Mouse (Mus musculus) gastrocnemius, adult 8-10 months (tissue): ENCODE measurements around the gene Slc11a2. TPM values are rescaled to one million over a fixed set of nuclear protein-coding genes. Genes with fewer than 3 reads are reported as not detected.
A peak's percentile ranks its signal among the peaks of the same experiment; 100 is the strongest.

Experiments used
- DNase-seq, 2 experiments: peaks; one replicate each; pipeline ENCODE4 v3.0.0; 2022; ENCODE audit warnings: low spot score in 2 of 2
- total RNA-seq, 4 experiments: library from RNA; stranded (reverse); gene quantifications; 2 replicates each; pipeline ENCODE4 v1.2.4; 2022

The Slc11a2 gene
- 10 to 100 TPM; 31.0 to 39.7 (median 36.9) TPM for total RNA-seq

- no peak for DNase-seq
These were observed at the start of gene Slc11a2 for GRCm38 (mm10) chr15:100424396-100425122. Gene Slc11a2 (minus strand): TSS chr15:100425072.

DNA sequence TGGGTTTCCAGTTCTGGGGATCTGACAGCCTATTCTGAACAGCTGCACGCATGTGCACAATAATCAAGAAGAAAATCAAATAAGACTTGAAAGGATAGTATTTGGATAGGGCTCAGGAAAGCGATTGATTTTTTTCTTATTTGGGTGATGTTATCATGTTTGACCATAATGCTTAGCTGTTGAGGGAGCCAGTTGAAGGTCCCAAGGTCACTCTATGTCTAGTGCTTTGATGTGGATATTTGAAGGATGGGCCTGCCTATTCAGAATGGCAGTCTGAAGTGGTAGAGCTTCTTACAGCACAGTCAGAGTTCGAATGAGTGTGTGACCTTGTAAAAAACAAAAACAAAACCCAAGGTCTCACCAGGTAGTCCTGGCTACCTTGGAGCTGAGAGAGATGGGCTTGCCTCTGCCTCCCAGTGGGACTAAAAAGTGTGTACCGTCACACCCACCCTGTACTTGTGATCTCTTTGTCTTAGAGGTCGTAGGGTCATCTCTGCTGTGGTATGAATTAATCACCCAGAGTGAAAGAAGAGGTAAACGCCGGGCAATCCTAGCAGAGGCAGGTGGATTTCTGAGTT is 49.1 kb upstream of the Slc11a2 start:
- DNase-seq: no peak

DNA sequence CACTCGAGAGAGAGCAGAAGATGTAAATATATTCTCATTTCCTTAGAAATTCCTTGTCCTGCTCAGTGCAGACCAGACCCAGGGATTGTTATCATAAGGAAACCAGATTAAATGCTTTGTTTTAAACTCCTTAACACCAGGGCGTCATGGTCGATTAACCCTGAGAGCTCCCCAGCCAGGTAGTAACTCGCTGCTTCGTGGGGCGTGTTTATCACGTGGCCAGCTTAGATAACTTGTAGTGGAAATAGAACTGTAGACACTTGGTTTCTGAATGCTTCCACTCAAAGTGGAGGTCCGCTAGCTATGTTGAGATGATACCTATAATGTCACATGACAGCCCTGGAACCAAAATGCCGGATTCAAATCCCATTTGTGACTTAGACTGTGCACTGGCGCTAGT is 45.2 kb upstream of the Slc11a2 start:
- DNase-seq: no peak

DNA sequence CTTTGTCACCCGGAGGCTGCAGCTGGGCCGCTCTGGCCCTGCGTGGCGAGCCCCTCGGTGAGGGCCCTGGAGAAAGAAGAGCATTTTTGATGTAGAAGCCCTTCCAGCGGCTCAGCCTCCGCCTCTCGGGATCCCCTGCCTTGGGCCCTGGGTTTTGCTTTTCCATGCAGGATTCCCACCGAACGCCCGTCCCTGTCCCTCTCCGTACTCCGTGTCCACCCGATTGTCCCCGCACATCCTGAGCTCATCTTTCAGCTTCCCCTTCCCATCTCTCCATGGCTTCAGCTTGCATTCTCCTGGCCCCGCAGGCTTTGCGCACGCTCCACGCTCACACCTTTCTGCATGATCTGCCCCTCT is 44.3 kb upstream of the Slc11a2 start:
- DNase-seq: no peak

GRCm38 (mm10) chr15:100468295-100469188 is 43.7 kb upstream of the Slc11a2 start, which contains the start of gene Letmd1:
Gene Letmd1 (plus strand): TSS chr15:100469023.
- peak; percentile 84 to 88 for DNase-seq

GRCm38 (mm10) chr15:100467738-100468137 is 42.9 kb upstream of the Slc11a2 start:
- no peak for DNase-seq

- DNase-seq: no peak
These were observed 40.6 kb upstream of the Slc11a2 start for GRCm38 (mm10) chr15:100465432-100465831.

DNA sequence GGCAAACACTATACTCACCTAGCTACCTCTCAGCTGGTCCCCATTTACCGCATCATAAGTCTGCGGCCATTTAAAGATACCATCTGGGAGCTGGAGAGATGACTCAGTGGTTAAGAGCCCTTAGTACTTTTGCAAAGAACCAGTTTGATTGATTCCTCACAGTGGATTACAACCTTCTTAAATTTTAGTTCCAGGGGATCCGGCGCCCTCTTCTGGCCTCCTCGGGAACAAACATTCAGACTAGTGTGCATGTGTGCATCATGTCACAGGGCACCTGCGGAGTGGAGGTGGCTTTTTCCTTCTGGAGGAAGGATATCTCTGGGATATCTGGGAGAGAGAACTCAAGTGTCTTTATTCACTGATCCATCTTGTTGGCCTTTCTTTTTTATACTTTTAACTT is 38.8 kb upstream of the Slc11a2 start:
- DNase-seq: peak; percentile 52 to 63

GRCm38 (mm10) chr15:100462086-100462485 is 37.2 kb upstream of the Slc11a2 start:
- DNase-seq: no peak

DNA sequence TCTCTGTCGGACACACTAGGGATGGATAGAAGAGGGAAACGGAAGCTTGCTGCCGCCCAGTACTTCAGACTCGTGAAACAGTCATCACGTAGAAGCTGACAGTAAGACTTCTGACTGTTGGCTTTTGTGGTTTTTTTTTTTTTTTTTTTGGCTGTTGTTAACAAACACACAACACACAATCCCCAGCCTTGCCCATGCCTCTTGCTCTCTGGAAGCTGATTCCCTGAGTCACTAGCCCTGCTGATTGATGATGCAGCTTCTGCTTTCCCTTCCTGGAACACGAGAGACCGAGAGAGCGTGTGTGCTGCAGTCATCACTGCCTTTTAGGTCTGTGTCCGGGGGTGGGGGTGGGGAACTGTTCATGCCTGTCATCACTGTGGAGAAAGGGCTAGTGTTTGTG is 36.8 kb upstream of the Slc11a2 start:
- DNase-seq: no peak

GRCm38 (mm10) chr15:100460942-100461341 is 36.1 kb upstream of the Slc11a2 start:
- DNase-seq: no peak

DNA sequence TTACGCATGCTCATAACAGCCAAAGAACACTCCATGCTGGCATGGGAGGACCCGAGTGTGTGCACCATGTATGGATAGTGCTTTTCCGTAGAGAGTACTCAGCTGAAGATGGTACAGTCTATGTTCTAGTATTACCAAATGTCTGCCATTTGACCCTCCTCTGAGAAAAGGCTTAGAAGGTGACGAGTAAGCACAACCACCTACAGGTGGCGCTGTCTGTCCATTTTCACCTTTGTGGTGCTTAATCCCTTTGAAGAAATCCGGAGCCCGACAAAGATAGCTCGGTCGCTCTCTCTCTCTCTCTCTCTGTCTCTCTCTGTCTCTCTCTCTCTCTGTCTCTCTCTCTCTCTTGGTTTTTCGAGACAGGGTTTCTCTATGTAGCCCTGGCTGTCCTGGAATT is 33.2 kb upstream of the Slc11a2 start:
- no peak for DNase-seq

DNA sequence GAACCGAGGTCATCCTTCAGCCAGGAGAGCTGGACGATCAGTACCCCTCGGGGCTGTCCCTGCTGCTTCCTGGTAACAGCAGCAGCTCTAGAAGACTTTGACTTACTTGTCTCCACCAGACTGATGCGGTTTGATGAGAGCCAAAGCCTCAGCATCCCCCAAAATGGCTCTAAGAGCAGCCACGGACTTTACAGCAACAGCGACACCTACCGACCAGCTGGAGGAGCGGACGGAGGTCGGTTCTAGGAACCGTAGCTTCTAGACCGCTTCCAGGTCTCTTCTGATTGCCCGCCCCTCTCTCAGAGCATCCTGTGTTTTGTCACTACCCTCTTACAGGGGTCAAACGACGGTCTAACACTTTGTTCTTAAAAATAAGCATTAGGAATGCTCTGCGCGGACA is 32.5 kb upstream of the Slc11a2 start:
- DNase-seq: peak in 1 of 2 experiments; percentile 29

GRCm38 (mm10) chr15:100456356-100456991 is 31.6 kb upstream of the Slc11a2 start:
- peak in 1 of 2 experiments; percentile 30 for DNase-seq

GRCm38 (mm10) chr15:100452486-100452885 is 27.6 kb upstream of the Slc11a2 start:
- DNase-seq: no peak

DNA sequence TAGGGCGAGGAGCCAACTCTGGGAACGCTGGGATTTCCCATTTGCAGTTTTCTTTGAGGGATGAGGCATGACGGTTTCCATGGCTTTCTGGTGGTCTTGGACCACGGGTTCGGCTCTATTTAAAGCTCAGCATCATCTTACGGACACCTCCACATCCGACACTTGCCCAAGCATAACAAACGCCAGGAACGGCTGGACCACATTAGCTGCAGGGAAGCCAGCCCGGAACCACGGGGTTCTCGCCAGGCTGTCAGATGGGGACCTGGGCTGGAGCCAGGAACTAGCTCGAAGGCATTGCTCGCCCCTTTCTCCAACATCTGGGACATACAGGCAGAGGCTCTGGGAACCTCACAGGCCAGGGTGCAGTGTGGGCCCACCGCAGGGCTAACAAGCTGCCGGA is 26.4 kb upstream of the Slc11a2 start:
- peak; percentile 58 to 75 for DNase-seq

DNA sequence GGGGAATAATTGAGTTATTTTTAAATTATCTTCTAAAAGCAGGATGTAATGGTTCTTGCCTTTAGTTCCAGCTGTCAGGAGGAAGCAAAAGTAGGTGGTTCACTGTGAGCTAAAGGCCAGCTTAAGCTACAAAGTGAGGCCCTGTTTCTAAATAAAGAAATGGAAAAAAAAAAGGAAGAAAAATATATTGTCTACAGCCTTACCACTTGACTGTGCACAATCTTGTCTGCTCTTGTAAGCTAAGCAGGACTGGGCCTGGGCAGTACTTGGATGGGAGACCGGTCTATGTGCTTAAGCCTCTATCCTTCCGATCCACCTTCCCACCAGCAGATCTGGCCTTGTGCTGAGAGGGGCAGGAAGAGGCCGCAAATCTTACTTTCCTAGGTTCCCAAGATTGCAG is 24.6 kb upstream of the Slc11a2 start:
- no peak for DNase-seq

DNA sequence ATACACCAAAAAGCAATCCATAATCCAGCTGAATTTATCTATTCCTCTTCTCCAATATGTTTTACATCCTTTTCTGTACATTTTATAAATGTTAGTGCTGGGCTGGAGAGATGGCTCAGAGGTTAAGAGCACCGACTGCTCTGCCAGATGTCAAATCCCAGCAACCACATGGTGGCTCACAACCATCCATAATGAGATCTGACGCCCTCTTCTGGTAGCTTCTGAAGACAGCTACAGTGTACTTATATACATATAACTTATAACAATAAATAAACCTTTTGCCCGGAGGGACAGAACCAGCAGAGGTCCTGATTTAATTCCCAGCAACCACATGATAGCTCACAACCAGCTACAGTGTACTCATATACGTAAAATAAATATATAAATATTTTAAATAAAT is 23.7 kb upstream of the Slc11a2 start:
- no peak for DNase-seq

GRCm38 (mm10) chr15:100446887-100447286 is 22.0 kb upstream of the Slc11a2 start:
- no peak for DNase-seq

DNA sequence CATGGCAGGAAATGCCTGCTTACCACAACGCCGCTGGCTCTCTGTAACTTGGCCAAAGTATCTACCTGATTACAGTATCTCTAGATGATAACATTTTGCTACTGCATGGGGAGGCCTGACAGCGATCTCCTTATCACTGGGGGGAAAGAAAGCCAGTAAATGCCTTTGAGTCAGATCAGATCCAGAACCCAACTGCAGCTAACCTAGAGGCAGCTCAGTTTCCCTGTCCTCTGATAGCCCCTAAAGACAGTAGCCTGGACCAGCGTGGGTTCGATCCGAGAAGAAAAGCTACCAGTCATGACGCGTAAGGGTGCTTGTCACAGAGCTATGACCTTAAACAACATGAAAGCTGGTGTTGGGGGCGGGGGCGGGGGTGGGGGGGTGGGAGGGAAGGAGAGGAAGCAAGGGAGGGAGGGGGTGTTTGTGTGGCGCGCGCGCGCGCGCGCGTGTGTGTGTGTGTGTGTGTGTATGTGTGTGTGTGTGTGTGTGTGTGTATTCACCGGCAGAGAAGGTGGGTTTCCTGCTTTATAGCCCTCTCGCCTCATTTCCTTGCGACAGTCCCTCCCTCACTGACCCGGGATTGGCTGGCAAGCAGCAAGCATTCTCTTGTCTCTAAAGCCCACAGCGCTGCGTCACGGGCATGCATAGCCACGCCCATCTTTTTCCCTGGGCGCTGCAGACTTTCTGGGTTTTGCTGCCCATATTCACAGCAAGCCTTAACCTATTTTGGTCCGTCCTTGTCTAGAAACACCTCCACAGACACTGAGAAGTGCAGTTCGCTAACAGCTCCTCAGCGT is 18.5 kb upstream of the Slc11a2 start:
- peak; percentile 63 to 75 for DNase-seq

DNA sequence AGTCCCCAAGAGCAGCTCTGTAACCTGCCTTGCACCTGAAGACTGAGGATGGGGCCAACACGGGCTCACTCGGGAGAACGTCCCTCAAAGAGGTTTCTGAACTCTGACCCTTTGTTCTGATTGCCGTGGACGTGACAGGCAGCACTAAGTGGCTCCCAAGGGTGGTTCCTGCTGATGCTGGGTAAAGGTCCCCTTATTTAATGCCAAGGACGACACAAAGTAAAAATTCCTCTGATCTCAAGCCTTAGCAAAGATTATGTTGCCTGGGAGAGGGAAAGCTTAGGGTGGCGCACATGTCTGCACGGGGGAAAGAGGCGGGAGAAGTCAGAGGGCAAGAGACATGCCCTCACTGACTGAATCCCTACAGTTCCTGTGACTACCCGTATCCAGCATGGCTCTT is 11.6 kb upstream of the Slc11a2 start:
- no peak for DNase-seq
